Mouse (Mus musculus) liver, embryonic 16.5 days (tissue): Measurements from ENCODE around the gene Ephb2. TPM values are rescaled to one million over a fixed set of nuclear protein-coding genes. Genes with fewer than 3 reads are reported as not detected.

ENCODE experiments used
- ATAC-seq: fragments of 200-750 bp; cut with Nextera tagmentation; 2 replicates; pipeline ENCODE4 v1.8.0; 2017; ENCODE audit warnings: low read depth, mild to moderate bottlenecking, moderate number of reproducible peaks, moderate library complexity
- H3K27ac ChIP-seq: fragments of 300-500 bp; sonication (generic); 2 replicates; pipeline ENCODE4 v1.5.1; 2014; ENCODE audit warnings: mild to moderate bottlenecking, low read length
- H3K27me3 ChIP-seq: fragments of 300-500 bp; sonication (generic); 2 replicates; pipeline ENCODE4 v1.6.1; 2014; ENCODE audit warnings: low read depth, low read length, mixed read lengths; ENCODE audit not compliant: control insufficient read depth, insufficient read depth
- H3K36me3 ChIP-seq: fragments of 300-500 bp; sonication (generic); 2 replicates; pipeline ENCODE4 v1.6.1; 2014; ENCODE audit warnings: mild to moderate bottlenecking; ENCODE audit not compliant: control insufficient read depth, insufficient read depth
- H3K4me1 ChIP-seq: fragments of 300-500 bp; sonication (generic); 2 replicates; pipeline ENCODE4 v1.6.1; 2014; ENCODE audit warnings: low read depth, low read length, mixed read lengths; ENCODE audit not compliant: control insufficient read depth
- H3K4me2 ChIP-seq: fragments of 300-500 bp; sonication (generic); 2 replicates; pipeline ENCODE4 v1.6.1; 2014; ENCODE audit warnings: low read depth, low read length, mixed read lengths
- H3K4me3 ChIP-seq: fragments of 300-500 bp; sonication (generic); 2 replicates; pipeline ENCODE4 v1.5.1; 2014; ENCODE audit warnings: low read depth, mild to moderate bottlenecking, low read length
- H3K9ac ChIP-seq: fragments of 300-500 bp; sonication (generic); 2 replicates; pipeline ENCODE4 v1.6.1; 2014; ENCODE audit warnings: low read depth, low read length
- H3K9me3 ChIP-seq: fragments of 300-500 bp; sonication (generic); replicated peaks from 2 replicates; pipeline ENCODE4 v1.6.1; 2016; ENCODE audit warnings: low read length; ENCODE audit not compliant: control insufficient read depth
- WGBS: fragments of 180-500 bp; shearing (Covaris S2); extraction: QIAGEN DNeasy Blood & Tissue Kit; methylation state at CpG from one replicate; pipeline ENCODE4 v1.1.7; 2014; ENCODE audit not compliant: insufficient replicate concordance; 5-methylcytosine and 5-hydroxymethylcytosine counted together
- polyA plus RNA-seq: library from polyadenylated mRNA; unstranded; fragments of >200 nt; fragmentation: Nextera tagmentation; extraction: Ambion mirVana; gene quantifications from 2 replicates; pipeline ENCODE4 v1.2.1, GENCODE M21; 2015

Ephb2 gene
- polyA plus RNA-seq, 1 experiment from 2014 or later = 0.18 TPM

- H3K4me2 ChIP-seq = no peak overlapping the region
- no peak overlapping the region for H3K4me3 ChIP-seq
- H3K9me3 ChIP-seq = no peaks in the 10 kb centered on the region
- no peaks in the 10 kb centered on the region for H3K36me3 ChIP-seq
- no peak for ATAC-seq
- H3K27ac ChIP-seq = no peak overlapping the region
- WGBS = 75% methylated on average over 7 of the region's 7 CpGs
- no peaks in the 10 kb centered on the region for H3K27me3 ChIP-seq
- no peak overlapping the region for H3K9ac ChIP-seq
- no peaks in the 10 kb centered on the region for H3K4me1 ChIP-seq
Observed at GRCm38 (mm10) chr4:136716561-136716972, 119.2 kb downstream of the Ephb2 start.

DNA sequence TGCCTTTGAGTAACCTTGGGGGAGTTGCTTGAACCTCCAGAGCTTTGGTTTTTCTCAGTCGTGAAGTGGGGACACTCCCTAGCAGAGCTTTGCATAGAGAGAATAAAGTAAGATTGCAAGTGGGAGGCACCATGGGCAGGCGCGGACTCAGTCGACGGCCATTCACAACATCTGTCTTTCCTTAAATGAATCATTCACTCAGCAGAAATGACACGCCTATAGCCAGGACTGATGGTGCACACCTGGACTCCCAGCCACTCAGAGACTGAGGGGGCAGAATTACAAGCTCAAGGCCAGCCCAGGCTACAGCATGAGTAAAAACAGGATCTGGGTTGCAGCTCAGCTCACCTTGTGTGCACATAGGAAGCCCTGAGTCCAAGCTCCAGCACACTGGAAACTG lies 121.3 kb downstream of the Ephb2 start:
- no peak overlapping the region for H3K4me2 ChIP-seq
- H3K27ac ChIP-seq = no peak overlapping the region
- H3K4me3 ChIP-seq = no peak overlapping the region
- H3K36me3 ChIP-seq = no peaks in the 10 kb centered on the region
- no peak for ATAC-seq
- H3K9ac ChIP-seq = no peak overlapping the region
- H3K27me3 ChIP-seq = no peaks in the 10 kb centered on the region
- H3K9me3 ChIP-seq = no peaks in the 10 kb centered on the region
- 63% methylated on average over 6 of the region's 6 CpGs for WGBS
- no peaks in the 10 kb centered on the region for H3K4me1 ChIP-seq

DNA sequence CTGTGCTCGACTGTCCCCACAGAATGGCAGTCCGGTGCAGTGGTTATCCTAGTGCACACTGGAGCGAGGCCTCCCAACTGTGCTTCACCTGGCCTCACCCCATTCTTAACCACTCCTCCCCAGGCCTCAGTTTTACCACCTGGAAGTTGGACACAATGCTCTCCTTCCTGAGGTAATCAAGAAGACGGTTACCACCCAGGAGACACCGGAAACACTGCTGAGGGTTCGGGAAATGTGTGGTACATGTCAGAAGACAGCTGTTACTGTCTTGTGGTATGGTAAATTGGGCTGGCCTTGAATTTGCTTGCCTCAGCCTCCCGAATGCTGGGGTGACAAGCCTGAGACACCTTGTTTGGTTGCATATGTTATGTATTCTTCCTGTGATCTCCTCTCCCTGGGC lies 121.9 kb downstream of the Ephb2 start:
- Histone ChIP-seq H3K9ac (no peak overlapping the region), H3K27me3 (no peaks in the 10 kb centered on the region), H3K4me1 (no peaks in the 10 kb centered on the region), H3K36me3 (no peaks in the 10 kb centered on the region), H3K4me2 (no peak overlapping the region), H3K9me3 (no peaks in the 10 kb centered on the region), H3K27ac (no peak overlapping the region), H3K4me3 (no peak overlapping the region)
- 59% methylated on average over 7 of the region's 7 CpGs for WGBS
- no peak for ATAC-seq

DNA sequence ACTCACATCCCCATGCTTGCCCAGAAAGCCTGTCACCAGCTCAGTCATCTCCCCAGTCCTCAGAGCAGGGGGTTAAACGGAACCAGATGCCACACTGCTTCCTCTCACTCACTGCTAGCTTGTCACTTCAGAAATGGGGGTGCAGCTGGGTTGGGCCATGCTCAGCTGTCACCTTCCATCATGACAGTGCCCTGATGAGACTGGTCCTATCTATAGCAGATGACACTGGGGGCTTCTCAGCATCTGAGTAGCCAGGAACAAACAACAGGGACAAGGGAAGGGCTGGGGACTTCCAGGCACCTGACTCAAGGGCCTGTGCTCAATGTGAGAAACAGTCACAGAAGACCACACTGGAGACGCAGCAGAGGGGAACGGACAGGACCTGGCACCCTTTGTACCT lies 122.4 kb downstream of the Ephb2 start:
- Histone ChIP-seq H3K9ac (no peak overlapping the region), H3K9me3 (no peaks in the 10 kb centered on the region), H3K27ac (no peak overlapping the region), H3K36me3 (no peaks in the 10 kb centered on the region), H3K27me3 (no peaks in the 10 kb centered on the region), H3K4me2 (no peak overlapping the region), H3K4me1 (no peaks in the 10 kb centered on the region), H3K4me3 (no peak overlapping the region)
- 49% methylated on average over 3 of the region's 3 CpGs for WGBS
- ATAC-seq = no peak

DNA sequence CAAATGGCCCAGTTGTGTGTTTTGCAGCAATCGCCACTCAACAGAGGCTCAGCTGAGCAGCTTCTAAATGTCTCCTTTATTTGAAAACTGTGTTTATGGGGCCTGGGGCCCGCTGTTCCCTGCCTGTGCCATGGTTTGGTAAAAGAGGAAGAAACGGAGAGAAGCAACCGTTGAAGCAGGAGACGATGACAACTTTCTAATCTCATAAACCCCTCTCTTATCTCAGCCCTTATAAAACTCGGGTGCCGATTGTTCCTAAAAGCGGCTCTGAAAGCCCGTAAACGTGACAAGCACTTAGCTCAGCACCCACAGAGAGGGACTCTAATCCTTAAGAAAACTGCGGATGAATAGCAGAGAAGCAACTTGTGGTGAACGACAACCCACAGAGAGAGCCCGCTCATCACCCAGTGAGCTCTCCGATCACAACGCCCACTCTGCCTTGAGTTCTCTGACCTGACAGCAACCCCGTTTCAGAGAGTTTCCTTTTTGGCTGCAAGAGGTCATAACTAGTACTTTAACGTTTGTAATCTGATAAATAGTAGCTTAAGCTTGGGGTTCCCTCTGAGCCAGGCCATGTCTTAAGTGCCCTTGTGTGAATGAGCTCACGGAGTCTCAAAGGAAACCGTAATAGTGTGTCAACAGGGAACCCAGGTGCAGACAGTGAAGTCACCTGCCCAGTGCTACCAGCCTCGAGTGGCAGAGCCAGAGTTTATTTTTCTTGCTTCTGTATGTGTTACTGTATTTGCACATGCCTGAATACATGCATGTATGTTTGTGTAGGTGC lies 123.6 kb downstream of the Ephb2 start:
- Histone ChIP-seq H3K9ac (no peak overlapping the region), H3K4me2 (no peak overlapping the region), H3K27ac (no peak overlapping the region), H3K36me3 (no peaks in the 10 kb centered on the region), H3K27me3 (no peaks in the 10 kb centered on the region), H3K4me3 (no peak overlapping the region), H3K4me1 (no peaks in the 10 kb centered on the region), H3K9me3 (no peaks in the 10 kb centered on the region)
- WGBS = 11% methylated on average over 20 of the region's 20 CpGs
- ATAC-seq = no peak

DNA sequence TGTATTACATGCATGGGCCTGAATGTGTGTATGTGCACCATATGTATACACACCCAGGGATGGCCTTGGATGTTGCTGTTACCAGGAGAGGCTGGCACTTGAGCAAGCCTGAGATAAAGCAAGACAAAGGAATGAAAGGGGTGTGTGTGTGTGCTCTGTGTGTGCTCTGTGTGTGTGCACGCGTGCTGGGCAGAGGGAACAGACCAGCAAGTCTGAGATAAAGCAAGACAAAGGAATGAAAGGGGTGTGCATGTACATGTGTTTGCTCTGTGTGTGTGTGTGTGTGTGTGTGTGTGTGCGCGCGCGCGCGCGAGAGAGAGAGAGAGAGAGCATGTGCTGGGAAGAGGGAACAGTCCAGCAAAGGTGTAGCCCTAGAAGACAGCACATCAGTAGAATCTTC lies 125.4 kb downstream of the Ephb2 start:
- Histone ChIP-seq H3K4me1 (no peaks in the 10 kb centered on the region), H3K36me3 (no peaks in the 10 kb centered on the region), H3K4me3 (no peak overlapping the region), H3K4me2 (no peak overlapping the region), H3K9ac (no peak overlapping the region), H3K9me3 (no peaks in the 10 kb centered on the region), H3K27ac (no peak overlapping the region), H3K27me3 (no peaks in the 10 kb centered on the region)
- ATAC-seq = no peak
- 90% methylated on average over 9 of the region's 9 CpGs for WGBS

- Histone ChIP-seq H3K36me3 (no peaks in the 10 kb centered on the region), H3K9me3 (no peaks in the 10 kb centered on the region), H3K27ac (no peak overlapping the region), H3K4me3 (no peak overlapping the region), H3K4me2 (no peak overlapping the region), H3K27me3 (no peaks in the 10 kb centered on the region), H3K9ac (no peak overlapping the region), H3K4me1 (no peaks in the 10 kb centered on the region)
- WGBS = 37% methylated on average over 2 of the region's 2 CpGs
- ATAC-seq = no peak
Observed at GRCm38 (mm10) chr4:136708956-136709355, 126.8 kb downstream of the Ephb2 start.

GRCm38 (mm10) chr4:136706696-136707095 lies 129.1 kb downstream of the Ephb2 start:
- H3K27me3 ChIP-seq = no peaks in the 10 kb centered on the region
- no peaks in the 10 kb centered on the region for H3K36me3 ChIP-seq
- H3K27ac ChIP-seq = no peak overlapping the region
- ATAC-seq = no peak
- no peak overlapping the region for H3K4me3 ChIP-seq
- no peak overlapping the region for H3K9ac ChIP-seq
- WGBS = 66% methylated on average over 4 of the region's 4 CpGs
- H3K4me2 ChIP-seq = no peak overlapping the region
- H3K4me1 ChIP-seq = no peaks in the 10 kb centered on the region
- no peaks in the 10 kb centered on the region for H3K9me3 ChIP-seq

DNA sequence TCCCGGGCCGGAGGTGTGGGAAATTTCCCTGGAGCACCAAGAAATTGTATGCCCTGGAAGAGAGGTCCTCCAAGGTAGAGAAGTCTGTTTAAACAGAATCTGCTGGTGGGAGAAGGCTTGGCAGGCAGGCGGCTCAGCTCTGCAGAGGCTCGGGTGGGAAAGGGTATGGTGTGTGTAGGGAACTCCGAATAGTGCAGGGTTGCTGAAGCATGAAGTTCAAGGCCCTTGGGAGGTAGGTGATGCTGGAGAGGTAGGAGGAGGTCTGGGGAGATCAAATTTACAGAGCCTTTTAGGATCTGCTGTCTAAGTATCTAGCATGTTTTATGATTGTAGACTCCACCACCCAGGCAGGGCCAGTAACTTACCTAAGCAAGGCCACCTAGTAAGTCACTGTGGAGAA lies 130.7 kb downstream of the Ephb2 start:
- 73% methylated on average over 5 of the region's 5 CpGs for WGBS
- H3K4me3 ChIP-seq = no peak overlapping the region

More for the DNA sequence above, 130.7 kb downstream of the Ephb2 start:
- Histone ChIP-seq H3K36me3 (no peaks in the 10 kb centered on the region), H3K4me1 (no peaks in the 10 kb centered on the region), H3K4me2 (no peak overlapping the region), H3K27me3 (no peaks in the 10 kb centered on the region), H3K9ac (no peak overlapping the region), H3K27ac (no peak overlapping the region), H3K9me3 (no peaks in the 10 kb centered on the region)
- no peak for ATAC-seq
